Mouse (Mus musculus): ENCODE results near the gene Vps36. TPM values are rescaled to one million over a fixed set of nuclear protein-coding genes. Genes with fewer than 3 reads are reported as not detected.

Gene Vps36
- polyA plus RNA-seq, 1 experiment from 2014 or later: 44.3 TPM

GRCm38 (mm10) chr8:22226361-22226760 lies 33.8 kb downstream of the Vps36 start:
- H3K9me3 ChIP-seq (replicated peaks): no peaks in the 10 kb centered on the region
- 0 out of 2 replicates have a peak overlapping the region, but pooled peaks have one; percentile 98 for H3K4me2 ChIP-seq
- 69% methylated on average over 8 of the region's 8 CpGs for WGBS
- H3K4me3 ChIP-seq (replicated peaks): no peak overlapping the region; the same call in 1 of the 2 replicates
- ATAC-seq (ENCODE audit: low FRiP score): no peak
- peaks cover 9% of the 10 kb centered on the region for H3K4me1 ChIP-seq
- peaks cover 15% of the 10 kb centered on the region for H3K36me3 ChIP-seq
- peaks cover 29% of the 10 kb centered on the region for H3K27me3 ChIP-seq (replicated peaks)
- peak overlapping the region; percentile 18; the same call in 1 of the 2 replicates for H3K27ac ChIP-seq (replicated peaks)
- no peak overlapping the region for H3K9ac ChIP-seq (replicated peaks)

GRCm38 (mm10) chr8:22227061-22227877 lies 34.7 kb downstream of the Vps36 start, which contains the start of gene Thsd1:
Thsd1 (plus strand) TSS chr8:22227313.
- Histone ChIP-seq H3K9me3 (replicated peaks) (no peaks in the 10 kb centered on the region), H3K9ac (replicated peaks) (peak within 1 kb of the TSS; percentile 51), H3K4me3 (replicated peaks) (peak within 1 kb of the TSS; percentile 47), H3K27ac (replicated peaks) (peak within 1 kb of the TSS; percentile 18; the same call in 1 of the 2 replicates), H3K4me1 (peaks cover 9% of the 10 kb centered on the region), H3K36me3 (peaks cover 7% of the 10 kb centered on the region), H3K4me2 (peak within 1 kb of the TSS; percentile 98), H3K27me3 (replicated peaks) (peaks cover 29% of the 10 kb centered on the region)
- WGBS: 2% methylated on average over 39 of the region's 39 CpGs
- ATAC-seq (ENCODE audit: low FRiP score): peak; percentile 72

- Histone ChIP-seq H3K4me1 (peaks cover 9% of the 10 kb centered on the region), H3K4me2 (peak overlapping the region; percentile 3; the same call in 1 of the 2 replicates), H3K36me3 (no peaks in the 10 kb centered on the region), H3K9ac (replicated peaks) (no peak overlapping the region), H3K9me3 (replicated peaks) (no peaks in the 10 kb centered on the region), H3K27me3 (replicated peaks) (peaks cover 29% of the 10 kb centered on the region), H3K27ac (replicated peaks) (no peak overlapping the region), H3K4me3 (replicated peaks) (0 out of 2 replicates have a peak overlapping the region, but pooled peaks have one; percentile 47)
- no peak for ATAC-seq (ENCODE audit: low FRiP score)
- WGBS: 43% methylated on average over 7 of the region's 7 CpGs
Observed at GRCm38 (mm10) chr8:22228621-22229020, 36.0 kb downstream of the Vps36 start.

GRCm38 (mm10) chr8:22242986-22243385 lies 50.4 kb downstream of the Vps36 start:
- Histone ChIP-seq H3K36me3 (no peaks in the 10 kb centered on the region), H3K27ac (replicated peaks) (no peak overlapping the region), H3K9me3 (replicated peaks) (no peaks in the 10 kb centered on the region), H3K4me2 (no peak overlapping the region), H3K4me1 (no peaks in the 10 kb centered on the region), H3K9ac (replicated peaks) (no peak overlapping the region), H3K27me3 (replicated peaks) (no peaks in the 10 kb centered on the region), H3K4me3 (replicated peaks) (no peak overlapping the region)
- no peak for ATAC-seq (ENCODE audit: low FRiP score)
- WGBS: 92% methylated on average over 9 of the region's 9 CpGs

- Histone ChIP-seq H3K9me3 (replicated peaks) (no peaks in the 10 kb centered on the region), H3K4me1 (no peaks in the 10 kb centered on the region), H3K36me3 (no peaks in the 10 kb centered on the region), H3K9ac (replicated peaks) (no peak overlapping the region), H3K4me2 (no peak overlapping the region), H3K27me3 (replicated peaks) (no peaks in the 10 kb centered on the region), H3K4me3 (replicated peaks) (no peak overlapping the region), H3K27ac (replicated peaks) (no peak overlapping the region)
- 73% methylated on average over 1 of the region's 1 CpGs for WGBS
- no peak for ATAC-seq (ENCODE audit: low FRiP score)
Observed at GRCm38 (mm10) chr8:22245663-22246062, 53.1 kb downstream of the Vps36 start.

- Histone ChIP-seq H3K9me3 (replicated peaks) (no peaks in the 10 kb centered on the region), H3K36me3 (no peaks in the 10 kb centered on the region), H3K4me3 (replicated peaks) (no peak overlapping the region), H3K27ac (replicated peaks) (no peak overlapping the region), H3K4me1 (no peaks in the 10 kb centered on the region), H3K9ac (replicated peaks) (no peak overlapping the region), H3K27me3 (replicated peaks) (no peaks in the 10 kb centered on the region), H3K4me2 (no peak overlapping the region)
- WGBS: 75% methylated on average over 12 of the region's 12 CpGs
- no peak for ATAC-seq (ENCODE audit: low FRiP score)
Observed at GRCm38 (mm10) chr8:22247956-22248355, 55.3 kb downstream of the Vps36 start.

- no peak overlapping the region for H3K9ac ChIP-seq (replicated peaks)
- no peak overlapping the region for H3K4me3 ChIP-seq (replicated peaks)
- no peaks in the 10 kb centered on the region for H3K4me1 ChIP-seq
- H3K4me2 ChIP-seq: no peak overlapping the region
- H3K27ac ChIP-seq (replicated peaks): no peak overlapping the region
- 86% methylated on average over 9 of the region's 9 CpGs for WGBS
- H3K9me3 ChIP-seq (replicated peaks): 0 out of 2 replicates have a peak, but pooled peaks cover 4% of the 10 kb centered on the region
- ATAC-seq (ENCODE audit: low FRiP score): no peak
- H3K27me3 ChIP-seq (replicated peaks): no peaks in the 10 kb centered on the region
- H3K36me3 ChIP-seq: no peaks in the 10 kb centered on the region; the same call in 1 of the 2 replicates
Observed at GRCm38 (mm10) chr8:22249080-22249479, 56.5 kb downstream of the Vps36 start.

- 0 out of 2 replicates have a peak, but pooled peaks cover 4% of the 10 kb centered on the region for H3K9me3 ChIP-seq (replicated peaks)
- H3K36me3 ChIP-seq: peaks cover 15% of the 10 kb centered on the region
- 87% methylated on average over 18 of the region's 18 CpGs for WGBS
- no peak overlapping the region for H3K9ac ChIP-seq (replicated peaks)
- H3K4me3 ChIP-seq (replicated peaks): no peak overlapping the region
- no peak overlapping the region for H3K4me2 ChIP-seq
- no peaks in the 10 kb centered on the region for H3K27me3 ChIP-seq (replicated peaks)
- no peaks in the 10 kb centered on the region for H3K4me1 ChIP-seq
- no peak for ATAC-seq (ENCODE audit: low FRiP score)
- H3K27ac ChIP-seq (replicated peaks): no peak overlapping the region
Observed at GRCm38 (mm10) chr8:22258946-22259450, 66.4 kb downstream of the Vps36 start.

- H3K27me3 ChIP-seq (replicated peaks): no peaks in the 10 kb centered on the region
- no peak overlapping the region for H3K4me3 ChIP-seq (replicated peaks)
- H3K4me2 ChIP-seq: no peak overlapping the region
- H3K9me3 ChIP-seq (replicated peaks): no peaks in the 10 kb centered on the region
- H3K27ac ChIP-seq (replicated peaks): no peak overlapping the region
- no peak for ATAC-seq (ENCODE audit: low FRiP score)
- H3K36me3 ChIP-seq: peaks cover 11% of the 10 kb centered on the region; the same call in 1 of the 2 replicates
- WGBS: 79% methylated on average over 12 of the region's 12 CpGs
- H3K4me1 ChIP-seq: no peaks in the 10 kb centered on the region
- no peak overlapping the region for H3K9ac ChIP-seq (replicated peaks)
Observed at GRCm38 (mm10) chr8:22259531-22259930, 66.9 kb downstream of the Vps36 start.

- WGBS: 66% methylated on average over 9 of the region's 9 CpGs
- H3K9me3 ChIP-seq (replicated peaks): no peaks in the 10 kb centered on the region
- no peaks in the 10 kb centered on the region for H3K4me1 ChIP-seq
- no peaks in the 10 kb centered on the region for H3K27me3 ChIP-seq (replicated peaks)
- no peak overlapping the region for H3K4me2 ChIP-seq
- H3K4me3 ChIP-seq (replicated peaks): no peak overlapping the region
- H3K36me3 ChIP-seq: peaks cover 9% of the 10 kb centered on the region; the same call in 1 of the 2 replicates
- no peak overlapping the region for H3K27ac ChIP-seq (replicated peaks)
- H3K9ac ChIP-seq (replicated peaks): no peak overlapping the region
- ATAC-seq (ENCODE audit: low FRiP score): no peak
Observed at GRCm38 (mm10) chr8:22260091-22260722, 67.6 kb downstream of the Vps36 start.

- Histone ChIP-seq H3K27me3 (replicated peaks) (no peaks in the 10 kb centered on the region), H3K4me1 (no peaks in the 10 kb centered on the region), H3K4me2 (no peak overlapping the region), H3K4me3 (replicated peaks) (no peak overlapping the region), H3K36me3 (peaks cover 9% of the 10 kb centered on the region; the same call in 1 of the 2 replicates), H3K9me3 (replicated peaks) (no peaks in the 10 kb centered on the region), H3K27ac (replicated peaks) (no peak overlapping the region), H3K9ac (replicated peaks) (no peak overlapping the region)
- no peak for ATAC-seq (ENCODE audit: low FRiP score)
- WGBS: 96% methylated on average over 3 of the region's 3 CpGs
Observed at GRCm38 (mm10) chr8:22262267-22262666, 69.7 kb downstream of the Vps36 start.
